Mouse (Mus musculus): Measurements from ENCODE around the gene Mrpl58. TPM values are rescaled to one million over a fixed set of nuclear protein-coding genes. Genes with fewer than 3 reads are reported as not detected.
A peak's percentile ranks its signal among the peaks of the same experiment; 100 is the strongest.

Mrpl58 gene
- polyA plus RNA-seq, 1 experiment from 2014 or later: 175 TPM

DNA sequence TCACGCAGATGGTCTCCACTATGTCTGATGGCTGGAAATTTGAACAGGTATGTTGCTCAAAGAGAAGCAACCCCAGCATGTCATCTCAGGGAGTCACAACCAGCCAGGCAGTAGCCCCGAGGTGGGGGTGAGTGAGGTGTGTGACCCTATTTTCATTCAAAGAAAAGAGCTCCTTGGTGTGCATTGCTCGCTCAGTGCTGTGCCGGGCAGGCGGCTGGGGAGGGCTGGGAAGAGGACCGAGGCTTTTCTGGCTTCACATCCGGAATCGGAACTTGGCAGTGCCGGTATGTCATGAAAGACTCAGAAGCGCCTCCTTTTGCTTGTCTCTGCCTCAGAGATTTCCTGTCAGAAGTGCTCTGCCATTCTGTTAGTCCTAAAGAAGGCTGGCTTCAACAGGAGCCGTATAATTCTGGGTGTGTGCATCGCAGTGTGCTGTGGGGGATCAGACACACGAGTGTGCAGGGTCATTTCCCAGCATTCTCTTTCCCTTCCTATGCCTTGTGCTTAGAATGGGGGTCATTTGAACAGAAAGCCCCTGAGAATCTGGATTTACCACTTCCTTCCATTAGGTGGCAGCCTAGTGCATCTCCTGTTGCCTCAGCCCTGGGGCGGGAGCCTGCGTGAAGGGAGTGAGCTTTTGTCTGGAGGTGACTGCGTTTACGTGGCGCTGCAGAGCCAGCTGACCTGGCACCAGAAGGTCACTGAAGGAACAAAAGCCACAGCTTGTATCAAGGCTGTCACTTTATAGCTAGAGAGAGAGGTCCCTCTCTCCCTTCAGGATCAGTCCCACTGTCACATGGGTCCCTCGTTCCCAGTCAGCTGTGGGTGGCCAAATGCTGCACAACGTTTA, 24.2 kb downstream of the Mrpl58 start:
- H3K27ac ChIP-seq (replicated peaks; ENCODE audit: low read depth, low read length): no peak overlapping the region; the same call in 1 of the 2 replicates
- H3K4me3 ChIP-seq (ENCODE audit: low read depth, low read length): no peak overlapping the region
- ATAC-seq (ENCODE audit: low read depth): peak; percentile 72
- peak overlapping the region; percentile 40 for H3K4me2 ChIP-seq (ENCODE audit: low read depth, low read length)
- peak overlapping the region; percentile 25; the same call in 1 of the 2 replicates for H3K9ac ChIP-seq (ENCODE audit: low read depth, low read length)
- H3K9me3 ChIP-seq (ENCODE audit: control insufficient read depth, low read length): no peaks in the 10 kb centered on the region
- H3K36me3 ChIP-seq (ENCODE audit: control insufficient read depth, insufficient read depth, low read length): peaks cover 59% of the 10 kb centered on the region
- no peaks in the 10 kb centered on the region for H3K27me3 ChIP-seq (replicated peaks; ENCODE audit: control insufficient read depth, insufficient read depth, low read length)
- H3K4me1 ChIP-seq (ENCODE audit: control insufficient read depth, insufficient read depth, low read length): no peaks in the 10 kb centered on the region
- 36% methylated on average over 20 of the region's 20 CpGs for WGBS
- peak; percentile 86 for DNase-seq (ENCODE audit: low spot score)

GRCm38 (mm10) chr11:115429307-115429706, 25.8 kb downstream of the Mrpl58 start:
- Histone ChIP-seq H3K27me3 (replicated peaks; ENCODE audit: control insufficient read depth, insufficient read depth, low read length) (no peaks in the 10 kb centered on the region), H3K4me1 (ENCODE audit: control insufficient read depth, insufficient read depth, low read length) (no peaks in the 10 kb centered on the region), H3K4me3 (ENCODE audit: low read depth, low read length) (no peak overlapping the region), H3K9me3 (ENCODE audit: control insufficient read depth, low read length) (no peaks in the 10 kb centered on the region), H3K4me2 (ENCODE audit: low read depth, low read length) (no peak overlapping the region), H3K36me3 (ENCODE audit: control insufficient read depth, insufficient read depth, low read length) (peaks cover 57% of the 10 kb centered on the region), H3K27ac (replicated peaks; ENCODE audit: low read depth, low read length) (no peak overlapping the region), H3K9ac (ENCODE audit: low read depth, low read length) (no peak overlapping the region)
- DNase-seq (ENCODE audit: low spot score) (no peak), ATAC-seq (ENCODE audit: low read depth) (no peak)
- WGBS: 82% methylated on average over 7 of the region's 7 CpGs

GRCm38 (mm10) chr11:115430561-115430960, 27.0 kb downstream of the Mrpl58 start:
- H3K27me3 ChIP-seq (replicated peaks; ENCODE audit: control insufficient read depth, insufficient read depth, low read length): no peaks in the 10 kb centered on the region
- DNase-seq (ENCODE audit: low spot score) (no peak), ATAC-seq (ENCODE audit: low read depth) (no peak)
- H3K27ac ChIP-seq (replicated peaks; ENCODE audit: low read depth, low read length): no peak overlapping the region
- no peak overlapping the region for H3K9ac ChIP-seq (ENCODE audit: low read depth, low read length)
- H3K4me2 ChIP-seq (ENCODE audit: low read depth, low read length): no peak overlapping the region
- H3K4me3 ChIP-seq (ENCODE audit: low read depth, low read length): no peak overlapping the region
- no peaks in the 10 kb centered on the region for H3K4me1 ChIP-seq (ENCODE audit: control insufficient read depth, insufficient read depth, low read length)
- no peaks in the 10 kb centered on the region for H3K9me3 ChIP-seq (ENCODE audit: control insufficient read depth, low read length)
- 97% methylated on average over 6 of the region's 6 CpGs for WGBS
- peaks cover 48% of the 10 kb centered on the region for H3K36me3 ChIP-seq (ENCODE audit: control insufficient read depth, insufficient read depth, low read length)

DNA sequence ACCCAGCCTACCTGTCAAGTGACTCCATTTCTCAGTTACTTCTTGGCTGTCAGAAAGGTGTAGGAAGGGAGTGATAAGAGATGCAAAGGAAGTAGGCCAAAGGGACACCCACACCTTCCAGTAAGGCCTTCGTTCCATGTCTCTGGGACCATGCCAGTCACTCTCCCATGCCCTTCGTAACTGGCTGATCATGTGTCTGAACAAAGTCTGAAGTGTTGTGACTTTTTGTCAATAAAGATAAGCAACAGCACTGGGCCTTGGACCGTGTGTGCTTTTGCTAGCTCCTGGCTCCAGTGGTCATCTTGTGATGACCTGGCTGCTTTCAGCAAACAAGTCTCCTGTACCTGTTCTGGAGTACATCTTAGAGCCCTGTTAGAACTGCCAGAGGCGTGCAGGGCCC, 29.3 kb downstream of the Mrpl58 start:
- no peak for DNase-seq (ENCODE audit: low spot score)
- H3K9me3 ChIP-seq (ENCODE audit: control insufficient read depth, low read length): no peaks in the 10 kb centered on the region

GRCm38 (mm10) chr11:115433342-115433741, 29.8 kb downstream of the Mrpl58 start:
- H3K4me3 ChIP-seq (ENCODE audit: low read depth, low read length): no peak overlapping the region
- no peak overlapping the region for H3K27ac ChIP-seq (replicated peaks; ENCODE audit: low read depth, low read length)
- H3K9ac ChIP-seq (ENCODE audit: low read depth, low read length): no peak overlapping the region
- no peaks in the 10 kb centered on the region for H3K27me3 ChIP-seq (replicated peaks; ENCODE audit: control insufficient read depth, insufficient read depth, low read length)
- no peaks in the 10 kb centered on the region for H3K4me1 ChIP-seq (ENCODE audit: control insufficient read depth, insufficient read depth, low read length)
- no peak overlapping the region for H3K4me2 ChIP-seq (ENCODE audit: low read depth, low read length)
- no peaks in the 10 kb centered on the region for H3K9me3 ChIP-seq (ENCODE audit: control insufficient read depth, low read length)
- WGBS: 82% methylated on average over 6 of the region's 6 CpGs
- peaks cover 31% of the 10 kb centered on the region for H3K36me3 ChIP-seq (ENCODE audit: control insufficient read depth, insufficient read depth, low read length)
- no peak for DNase-seq (ENCODE audit: low spot score)
- ATAC-seq (ENCODE audit: low read depth): no peak

More for the DNA sequence above, 29.3 kb downstream of the Mrpl58 start:
- 81% methylated on average over 4 of the region's 4 CpGs for WGBS
- H3K27me3 ChIP-seq (replicated peaks; ENCODE audit: control insufficient read depth, insufficient read depth, low read length): no peaks in the 10 kb centered on the region
- H3K4me3 ChIP-seq (ENCODE audit: low read depth, low read length): no peak overlapping the region
- no peaks in the 10 kb centered on the region for H3K4me1 ChIP-seq (ENCODE audit: control insufficient read depth, insufficient read depth, low read length)
- no peak overlapping the region for H3K4me2 ChIP-seq (ENCODE audit: low read depth, low read length)
- H3K9ac ChIP-seq (ENCODE audit: low read depth, low read length): no peak overlapping the region
- no peak for ATAC-seq (ENCODE audit: low read depth)
- H3K27ac ChIP-seq (replicated peaks; ENCODE audit: low read depth, low read length): no peak overlapping the region
- H3K36me3 ChIP-seq (ENCODE audit: control insufficient read depth, insufficient read depth, low read length): peaks cover 31% of the 10 kb centered on the region

- 0 out of 2 replicates have a peak, but pooled peaks cover 7% of the 10 kb centered on the region for H3K9me3 ChIP-seq (ENCODE audit: control insufficient read depth, low read length)
- H3K9ac ChIP-seq (ENCODE audit: low read depth, low read length): peak overlapping the region; percentile 26
- H3K4me3 ChIP-seq (ENCODE audit: low read depth, low read length): peak overlapping the region; percentile 33
- ATAC-seq (ENCODE audit: low read depth) (peak; percentile 45; the same call in 1 of the 2 replicates), DNase-seq (ENCODE audit: low spot score) (peak; percentile 63)
- peak overlapping the region; percentile 61 for H3K4me2 ChIP-seq (ENCODE audit: low read depth, low read length)
- no peaks in the 10 kb centered on the region for H3K27me3 ChIP-seq (replicated peaks; ENCODE audit: control insufficient read depth, insufficient read depth, low read length)
- no peak overlapping the region; the same call in 1 of the 2 replicates for H3K27ac ChIP-seq (replicated peaks; ENCODE audit: low read depth, low read length)
- WGBS: 4% methylated on average over 31 of the region's 31 CpGs
- H3K4me1 ChIP-seq (ENCODE audit: control insufficient read depth, insufficient read depth, low read length): no peaks in the 10 kb centered on the region
- H3K36me3 ChIP-seq (ENCODE audit: control insufficient read depth, insufficient read depth, low read length): peaks cover 14% of the 10 kb centered on the region
These were observed 32.2 kb downstream of the Mrpl58 start for GRCm38 (mm10) chr11:115435596-115436337.

- Histone ChIP-seq H3K9me3 (ENCODE audit: control insufficient read depth, low read length) (0 out of 2 replicates have a peak, but pooled peaks cover 7% of the 10 kb centered on the region), H3K4me2 (ENCODE audit: low read depth, low read length) (no peak overlapping the region), H3K4me3 (ENCODE audit: low read depth, low read length) (no peak overlapping the region), H3K27me3 (replicated peaks; ENCODE audit: control insufficient read depth, insufficient read depth, low read length) (no peaks in the 10 kb centered on the region), H3K27ac (replicated peaks; ENCODE audit: low read depth, low read length) (no peak overlapping the region), H3K36me3 (ENCODE audit: control insufficient read depth, insufficient read depth, low read length) (no peaks in the 10 kb centered on the region), H3K9ac (ENCODE audit: low read depth, low read length) (no peak overlapping the region), H3K4me1 (ENCODE audit: control insufficient read depth, insufficient read depth, low read length) (no peaks in the 10 kb centered on the region)
- DNase-seq (ENCODE audit: low spot score): no peak
- no peak for ATAC-seq (ENCODE audit: low read depth)
- WGBS: 69% methylated on average over 5 of the region's 5 CpGs
These were observed 34.1 kb downstream of the Mrpl58 start for GRCm38 (mm10) chr11:115437571-115438122.

DNA sequence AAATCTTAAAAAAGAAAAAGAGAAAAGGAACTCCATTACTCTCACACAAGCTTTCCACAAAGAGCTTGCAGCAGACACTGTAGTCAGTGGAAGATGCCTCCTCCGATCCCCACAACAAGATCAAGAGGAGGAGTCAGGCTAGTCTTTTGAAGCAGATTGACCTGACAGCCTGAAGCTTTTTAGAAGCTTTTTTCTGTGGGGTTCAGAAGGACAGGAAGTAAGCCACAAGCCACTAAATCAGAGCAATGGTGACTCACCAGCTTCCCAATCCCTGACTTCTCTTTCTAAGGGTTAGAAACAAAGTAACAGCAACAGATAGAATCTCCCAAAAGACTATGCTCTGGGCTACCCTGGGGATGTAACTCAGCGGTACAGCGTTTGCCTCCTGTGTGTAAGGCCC, 35.8 kb downstream of the Mrpl58 start:
- Histone ChIP-seq H3K36me3 (ENCODE audit: control insufficient read depth, insufficient read depth, low read length) (no peaks in the 10 kb centered on the region), H3K4me1 (ENCODE audit: control insufficient read depth, insufficient read depth, low read length) (no peaks in the 10 kb centered on the region), H3K27ac (replicated peaks; ENCODE audit: low read depth, low read length) (no peak overlapping the region), H3K9me3 (ENCODE audit: control insufficient read depth, low read length) (0 out of 2 replicates have a peak, but pooled peaks cover 7% of the 10 kb centered on the region), H3K9ac (ENCODE audit: low read depth, low read length) (no peak overlapping the region), H3K4me3 (ENCODE audit: low read depth, low read length) (no peak overlapping the region), H3K27me3 (replicated peaks; ENCODE audit: control insufficient read depth, insufficient read depth, low read length) (no peaks in the 10 kb centered on the region), H3K4me2 (ENCODE audit: low read depth, low read length) (no peak overlapping the region)
- ATAC-seq (ENCODE audit: low read depth) (no peak), DNase-seq (ENCODE audit: low spot score) (no peak)
- 74% methylated on average over 3 of the region's 3 CpGs for WGBS
